Mouse (Mus musculus) retina, postnatal 7 days (tissue): ENCODE measurements around the gene Ubc.
A peak's percentile ranks its signal among the peaks of the same experiment; 100 is the strongest.
"Not testable (repeated sequence)": the region's sequence is repeated elsewhere in the genome, so short reads cannot be mapped to it uniquely, and the experiment has no call there.

Experiments
- DNase-seq: peaks from one replicate; pipeline ENCODE4 v3.0.0-alpha.2; 2012; ENCODE audit warnings: low read depth, low spot score

The Ubc gene

DNA sequence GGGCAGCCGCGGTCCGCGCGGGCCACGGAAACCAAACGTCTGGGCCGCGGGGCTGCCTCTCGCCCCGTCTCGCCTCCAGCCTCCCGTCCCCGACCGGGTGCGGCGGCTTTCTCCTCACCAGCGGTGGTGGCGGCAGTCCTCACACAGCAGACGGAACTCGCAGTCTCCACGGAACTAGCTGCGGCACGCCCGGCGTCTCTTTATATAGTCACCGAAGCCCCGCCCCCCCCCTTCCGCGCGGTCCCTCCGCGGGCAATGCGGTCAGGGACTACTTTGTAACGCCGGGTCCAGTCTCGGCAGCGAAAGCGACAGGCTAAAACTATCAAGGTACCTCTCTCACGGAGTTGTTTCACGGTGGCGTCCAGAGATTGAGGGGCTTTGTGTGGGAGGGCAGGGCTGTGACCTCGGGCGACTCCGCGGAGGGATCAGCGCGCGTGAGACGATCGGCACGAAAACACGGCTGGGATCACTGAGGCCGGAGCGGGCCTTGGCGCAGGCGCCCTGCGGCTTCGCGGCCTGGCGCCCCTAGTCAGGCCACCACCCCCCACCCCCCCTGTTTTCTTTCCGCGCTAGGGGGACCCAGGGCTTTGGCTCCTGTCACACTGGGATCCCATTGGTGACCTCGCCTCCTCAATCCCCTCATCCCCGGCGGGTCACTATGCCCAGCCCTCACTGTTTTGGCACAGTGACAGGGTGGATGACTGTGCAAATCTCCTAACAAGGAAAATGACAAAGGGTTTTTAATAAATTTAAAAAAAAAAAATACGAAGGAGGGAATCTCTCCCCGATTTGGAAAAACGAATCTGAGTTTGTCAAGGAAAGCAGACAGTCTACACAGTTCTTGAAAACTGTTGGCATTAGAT lies at the start of gene Ubc:
Ubc (minus strand) TSS at position 624 of the 863 bp plus-strand sequence.
- peak; percentile 87 for DNase-seq

DNA sequence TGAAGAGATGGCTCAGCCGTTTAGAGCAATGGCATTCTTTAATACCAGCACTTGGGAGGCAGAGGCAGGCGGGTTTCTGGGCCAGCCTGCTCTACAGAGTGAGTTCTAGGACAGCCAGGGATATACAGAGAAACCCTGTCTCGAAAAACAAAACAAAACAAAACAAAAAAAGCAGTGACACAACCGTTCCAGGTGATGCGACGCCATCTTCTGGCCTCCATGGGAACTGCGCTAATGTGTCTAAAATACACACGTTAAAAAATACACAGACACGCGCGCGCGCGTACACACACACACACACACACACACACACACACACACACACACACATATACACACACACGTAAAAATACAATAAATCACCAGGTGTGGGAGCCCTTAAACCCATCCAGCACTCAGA lies 44.3 kb upstream of the Ubc start:
- DNase-seq = not testable (repeated sequence)

- peak; percentile 90 for DNase-seq
Observed at GRCm38 (mm10) chr5:125433793-125434337, 43.9 kb upstream of the Ubc start, which contains the start of gene Dhx37. Gene Dhx37, minus strand, starts transcription at chr5:125434121.

DNA sequence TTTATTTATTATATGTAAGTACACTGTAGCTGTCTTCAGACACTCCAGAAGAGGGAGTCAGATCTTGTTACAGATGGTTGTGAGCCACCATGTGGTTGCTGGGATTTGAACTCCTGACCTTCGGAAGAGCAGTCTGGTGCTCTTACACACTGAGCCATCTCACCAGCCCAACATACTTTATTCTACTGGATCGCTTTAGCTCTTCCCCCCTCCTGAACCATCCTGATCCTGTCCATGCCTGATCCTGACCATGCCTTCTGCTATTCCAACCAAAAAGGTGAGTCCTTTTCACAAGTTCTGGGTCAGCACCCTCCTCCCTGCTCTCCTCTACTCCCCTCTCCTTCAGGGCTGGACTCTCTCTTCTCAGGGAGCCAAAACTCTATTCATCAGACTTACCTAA lies 42.3 kb upstream of the Ubc start:
- not testable (repeated sequence) for DNase-seq

DNA sequence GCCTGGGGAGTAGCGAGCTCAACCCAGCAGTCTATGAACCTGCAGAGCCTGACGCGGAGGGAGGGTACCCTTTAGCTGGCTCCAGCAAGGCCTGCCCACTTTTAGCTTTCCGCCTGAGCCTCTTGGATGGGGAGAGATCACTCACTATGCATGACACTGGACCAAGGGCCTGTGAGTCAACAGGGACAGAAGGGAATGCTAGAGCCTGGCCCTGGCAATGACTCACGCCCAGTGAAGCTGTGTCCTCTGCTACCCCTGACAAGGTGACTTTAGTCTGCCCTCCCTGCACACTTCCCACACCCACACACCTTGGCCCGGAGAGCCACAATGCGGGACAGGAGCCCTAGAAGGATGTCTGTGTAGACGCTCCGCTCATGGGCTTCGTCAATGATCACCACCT lies 36.3 kb upstream of the Ubc start:
- DNase-seq = no peak

DNA sequence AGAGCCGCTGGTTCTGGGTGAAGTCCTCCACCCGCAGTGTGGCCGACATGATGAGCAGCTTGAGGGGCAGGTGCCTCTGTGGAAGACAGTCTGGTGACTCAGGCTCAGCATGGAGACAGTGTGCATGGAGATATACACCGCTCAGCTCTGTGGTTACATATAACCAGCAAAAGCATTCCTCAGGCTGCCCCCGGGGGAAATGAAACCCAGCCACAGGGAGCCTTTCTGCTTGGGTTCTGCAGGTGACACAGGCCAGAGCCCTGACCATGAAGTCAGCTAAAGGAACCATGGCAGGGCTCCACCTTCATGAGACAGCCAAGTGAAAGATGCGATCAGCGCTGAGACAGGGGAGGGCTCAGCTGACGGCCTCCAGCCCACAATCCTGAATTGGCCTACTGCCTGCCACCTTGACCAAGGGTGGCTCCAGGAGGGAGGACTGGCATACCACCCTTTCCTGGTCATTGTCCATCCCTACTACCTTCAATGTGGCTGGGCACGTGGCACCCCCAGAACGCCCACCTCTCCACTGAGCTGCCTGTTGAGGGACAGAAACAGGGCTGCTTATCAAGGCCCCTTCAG lies 35.8 kb upstream of the Ubc start:
- DNase-seq = no peak

DNA sequence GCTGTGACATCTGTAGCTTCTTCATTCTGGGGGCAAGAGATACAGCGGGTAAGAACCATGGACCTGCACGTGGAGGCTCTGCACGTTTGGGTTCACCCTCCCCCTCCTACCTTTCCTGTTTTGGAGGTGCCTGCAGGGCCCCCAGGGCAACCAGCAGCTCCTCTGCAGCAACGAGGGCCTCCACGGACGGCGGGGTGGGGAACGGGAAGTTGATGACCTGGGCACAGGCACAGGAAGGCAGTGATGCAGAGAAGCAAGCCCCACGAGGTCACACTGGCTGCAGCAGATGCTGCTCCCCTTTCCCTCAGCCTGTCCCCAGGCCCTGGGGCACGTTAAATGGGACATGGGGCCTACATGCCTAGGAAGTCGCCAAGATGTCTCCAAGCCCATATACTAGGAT lies 29.1 kb upstream of the Ubc start:
- DNase-seq = no peak

DNA sequence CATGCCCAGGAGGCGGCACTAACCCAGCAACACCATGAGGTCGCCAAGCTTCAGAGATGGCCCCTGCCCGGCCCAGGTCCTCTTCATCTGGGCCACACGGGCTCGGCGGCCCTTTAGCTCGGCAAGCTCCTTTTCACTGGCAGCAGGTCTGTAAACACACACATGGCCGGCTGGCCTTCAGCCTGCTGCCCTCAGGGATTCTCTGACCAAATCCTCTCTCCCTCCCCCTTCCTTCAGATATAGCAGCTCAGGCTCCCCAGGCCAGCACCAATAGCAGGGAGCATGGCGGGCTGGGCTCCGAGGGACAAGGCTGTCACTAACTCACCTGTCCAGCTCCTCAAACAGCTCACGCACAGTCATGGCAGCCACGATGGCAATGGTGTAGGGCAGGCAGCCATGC lies 28.6 kb upstream of the Ubc start:
- no peak for DNase-seq

DNA sequence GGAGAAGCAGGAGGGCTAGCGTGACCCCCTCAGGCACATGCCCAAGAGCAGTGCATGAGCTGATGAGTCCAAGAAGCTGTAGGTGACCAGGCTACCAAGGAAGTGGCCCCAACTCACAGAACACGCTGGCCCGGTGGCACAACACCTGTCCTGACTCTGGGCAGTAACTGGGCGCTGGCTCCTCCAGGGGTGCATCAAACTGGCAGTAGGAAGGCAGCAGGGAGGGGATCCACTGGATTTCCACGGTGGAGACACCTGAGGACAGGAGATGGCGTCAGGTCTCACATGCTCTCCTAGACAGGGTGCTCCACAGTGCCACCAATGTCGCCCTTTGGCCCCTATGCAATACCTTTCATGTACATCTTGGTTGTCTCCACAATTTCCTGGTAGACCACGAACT lies 26.2 kb upstream of the Ubc start:
- no peak for DNase-seq

DNA sequence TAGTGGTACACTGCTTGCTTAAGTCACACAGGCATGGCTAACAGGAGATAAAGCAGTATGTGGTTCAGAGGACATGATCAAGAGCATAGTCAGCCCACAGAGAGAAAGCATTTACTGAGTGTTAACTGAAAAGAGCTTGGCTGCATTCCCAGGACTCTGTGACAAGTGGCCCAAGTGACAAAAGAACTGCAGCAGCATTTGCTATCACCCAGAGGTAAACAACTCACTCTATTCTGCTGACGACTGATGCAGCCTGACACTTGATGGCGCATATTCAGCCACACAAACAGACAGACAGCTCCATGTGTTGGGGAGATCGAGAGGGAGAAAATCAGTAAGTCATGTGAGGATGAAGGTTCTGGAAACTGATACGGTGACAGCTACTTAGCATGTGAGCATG lies 23.8 kb upstream of the Ubc start:
- no peak for DNase-seq

DNA sequence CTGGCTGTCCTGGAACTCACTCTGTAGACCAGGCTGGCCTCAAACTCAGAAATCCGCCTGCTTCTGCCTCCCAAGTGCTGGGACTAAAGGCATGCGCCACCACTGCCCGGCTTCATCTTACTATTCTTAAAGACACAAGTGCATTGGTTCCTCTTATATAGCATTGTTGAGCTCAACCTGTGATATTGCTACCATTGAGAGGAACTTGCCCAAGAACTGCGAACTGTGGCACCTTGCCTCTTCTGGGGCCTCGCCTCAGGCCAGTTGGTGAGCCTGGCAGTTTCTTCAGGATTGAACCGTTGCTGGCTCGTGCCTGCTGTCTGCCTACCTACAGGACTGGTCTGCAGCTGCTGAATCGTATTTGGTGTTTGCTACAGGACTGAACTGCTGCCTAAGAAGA lies 22.5 kb upstream of the Ubc start:
- DNase-seq = not testable (repeated sequence)

- DNase-seq = peak; percentile 46
Observed at GRCm38 (mm10) chr5:125411972-125412530, 22.0 kb upstream of the Ubc start.

GRCm38 (mm10) chr5:125409348-125410090 lies 19.5 kb upstream of the Ubc start:
- no peak for DNase-seq

DNA sequence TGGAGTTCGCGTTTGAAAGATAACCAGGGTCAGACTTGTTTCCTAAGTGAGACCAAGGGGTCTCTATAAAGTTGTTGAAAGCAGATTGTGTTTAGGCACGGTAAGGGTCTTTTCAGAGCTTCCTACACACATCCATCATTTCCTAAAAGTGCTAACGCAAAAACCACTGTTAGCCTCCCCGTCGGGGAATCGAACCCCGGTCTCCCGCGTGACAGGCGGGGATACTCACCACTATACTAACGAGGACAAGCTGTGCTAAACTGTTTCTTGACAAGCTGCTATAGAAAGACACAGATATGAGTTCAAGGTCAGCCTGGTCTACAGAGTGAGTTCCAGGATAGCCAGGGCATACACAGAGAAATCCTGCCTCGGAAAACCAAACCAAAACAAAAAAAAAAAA lies 18.8 kb upstream of the Ubc start:
- peak; percentile 64 for DNase-seq

DNA sequence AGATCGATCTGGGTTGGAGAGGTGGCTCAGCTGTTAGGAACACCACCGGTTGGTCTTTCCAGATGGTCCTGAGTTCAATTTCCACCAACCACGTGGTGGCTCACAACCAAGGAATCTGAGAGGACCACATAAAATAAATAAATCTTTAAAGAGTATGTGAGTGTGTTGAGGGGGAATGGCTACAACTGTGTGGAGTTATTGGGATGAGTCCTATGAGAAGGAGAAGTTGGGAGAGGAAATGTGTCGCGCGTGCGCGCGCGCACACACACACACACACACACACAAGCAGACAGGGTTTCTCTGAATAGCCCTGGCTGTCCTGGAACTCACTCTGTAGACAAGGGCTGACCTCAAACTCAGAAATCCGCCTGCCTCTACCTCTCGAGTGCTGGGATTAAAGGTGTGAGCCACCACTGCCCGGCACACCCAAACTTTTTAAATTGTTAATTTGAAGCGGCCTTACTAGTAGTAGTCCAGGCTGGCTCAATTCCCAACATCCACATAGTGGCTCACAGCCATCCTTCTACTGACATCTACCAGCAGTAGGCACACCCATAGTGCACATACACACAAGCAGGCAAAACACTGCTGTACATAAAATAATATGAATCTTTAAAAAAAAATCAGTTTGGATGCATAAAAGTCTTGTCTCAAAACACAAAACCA lies 18.0 kb upstream of the Ubc start:
- DNase-seq = no peak

DNA sequence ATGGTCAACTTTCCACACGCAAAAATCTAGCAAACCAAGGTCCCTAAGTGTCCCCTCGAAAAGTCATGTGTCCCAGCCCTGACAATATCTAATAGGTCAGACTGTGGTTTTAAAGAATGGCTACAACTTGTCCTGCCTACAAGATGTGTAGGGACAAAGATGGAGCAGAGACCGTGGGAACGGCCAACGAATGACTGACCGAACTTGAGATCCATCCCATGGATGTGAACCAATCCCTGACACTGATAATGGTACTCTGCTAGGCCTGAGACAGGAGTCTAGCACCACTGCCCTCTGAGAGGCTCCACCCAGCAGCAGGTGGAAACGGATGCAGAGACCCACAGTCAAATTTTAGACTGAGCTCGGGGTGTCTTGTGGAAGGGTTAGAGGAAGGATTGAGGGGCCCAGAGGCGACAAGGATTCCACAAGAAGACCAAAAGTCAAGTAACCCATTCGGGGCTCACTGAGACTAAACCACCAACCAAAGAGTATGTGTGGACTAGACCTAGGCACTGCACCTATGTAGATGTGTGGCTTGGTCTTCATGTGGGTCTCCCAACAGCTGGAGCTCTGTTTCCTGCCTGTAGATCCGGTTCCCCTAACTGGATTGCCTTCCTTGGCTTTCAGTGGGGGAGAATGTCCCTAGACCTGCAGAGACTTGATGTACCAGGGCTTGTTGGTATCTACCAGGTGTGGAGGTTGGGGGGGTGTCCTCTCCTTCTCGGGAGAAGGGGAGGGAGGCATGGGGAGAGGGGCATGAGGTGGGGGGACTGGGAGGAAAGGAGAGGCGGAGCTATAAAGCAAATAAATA lies 17.2 kb upstream of the Ubc start:
- DNase-seq = no peak

- peak; percentile 42 for DNase-seq
Observed at GRCm38 (mm10) chr5:125406322-125407016, 16.5 kb upstream of the Ubc start.

DNA sequence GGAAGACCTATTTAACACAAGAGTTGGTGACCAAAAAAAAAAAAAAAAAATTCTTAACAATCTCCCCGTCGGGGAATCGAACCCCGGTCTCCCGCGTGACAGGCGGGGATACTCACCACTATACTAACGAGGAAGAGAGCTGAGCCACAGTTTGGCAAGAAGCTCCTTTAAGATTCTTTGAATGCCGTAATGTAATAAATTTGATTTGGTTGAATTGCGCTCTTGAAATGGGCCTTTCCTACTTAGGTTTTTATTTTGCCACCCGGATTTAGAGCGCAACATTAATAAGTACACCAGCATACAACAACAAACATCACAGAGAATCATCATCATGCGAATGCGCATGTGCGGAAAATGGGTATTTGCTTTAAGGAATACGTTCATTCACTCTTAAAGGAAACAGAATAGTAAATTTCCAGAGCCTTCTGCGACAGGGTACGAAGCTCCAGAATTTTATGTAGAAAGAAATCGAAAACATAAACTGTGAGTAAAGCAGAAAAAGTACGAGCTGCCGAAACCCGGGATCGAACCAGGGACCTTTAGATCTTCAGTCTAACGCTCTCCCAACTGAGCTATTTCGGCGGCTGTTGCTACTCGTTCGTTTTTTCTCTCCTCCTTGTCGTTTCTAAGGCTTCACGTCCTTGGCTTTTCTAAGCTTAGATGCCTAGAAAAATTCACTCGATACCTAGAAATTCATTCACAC lies 15.7 kb upstream of the Ubc start:
- peak; percentile 90 for DNase-seq

- no peak for DNase-seq
Observed at GRCm38 (mm10) chr5:125404903-125405545, 15.0 kb upstream of the Ubc start.
